Mouse (Mus musculus): ENCODE results near the gene Znhit6. TPM values are rescaled to one million over a fixed set of nuclear protein-coding genes. Genes with fewer than 3 reads are reported as not detected.

Znhit6 gene
- polyA plus RNA-seq, 1 experiment: 11.6 TPM

DNA sequence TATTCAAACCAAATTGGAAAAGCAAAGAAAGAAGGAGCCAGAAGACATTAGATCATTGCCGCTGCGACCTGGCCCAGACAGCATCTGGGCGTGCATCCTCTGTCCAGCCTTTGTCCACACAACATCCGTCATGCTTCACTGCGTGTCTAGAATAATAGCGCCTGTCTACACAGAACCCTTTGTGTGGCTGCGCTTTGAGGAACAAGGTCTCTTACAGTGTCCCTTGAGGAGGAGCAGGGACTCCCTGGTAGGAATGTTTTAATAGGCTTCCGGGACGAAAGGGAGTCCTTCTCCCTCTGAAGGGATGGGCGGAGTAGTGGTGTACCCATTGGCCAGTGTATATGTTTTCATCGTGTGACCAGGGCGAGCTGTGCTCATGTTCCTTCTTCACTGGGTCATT is 47.0 kb downstream of the Znhit6 start:
- Histone ChIP-seq H3K4me3 (ENCODE audit: insufficient read depth, low read depth, low read length) (no peak overlapping the region), H3K27ac (replicated peaks; ENCODE audit: low read depth, low read length) (no peak overlapping the region), H3K4me1 (ENCODE audit: control insufficient read depth, insufficient read depth, insufficient read length, low read length) (peaks cover 4% of the 10 kb centered on the region; the same call in 1 of the 2 replicates)

DNA sequence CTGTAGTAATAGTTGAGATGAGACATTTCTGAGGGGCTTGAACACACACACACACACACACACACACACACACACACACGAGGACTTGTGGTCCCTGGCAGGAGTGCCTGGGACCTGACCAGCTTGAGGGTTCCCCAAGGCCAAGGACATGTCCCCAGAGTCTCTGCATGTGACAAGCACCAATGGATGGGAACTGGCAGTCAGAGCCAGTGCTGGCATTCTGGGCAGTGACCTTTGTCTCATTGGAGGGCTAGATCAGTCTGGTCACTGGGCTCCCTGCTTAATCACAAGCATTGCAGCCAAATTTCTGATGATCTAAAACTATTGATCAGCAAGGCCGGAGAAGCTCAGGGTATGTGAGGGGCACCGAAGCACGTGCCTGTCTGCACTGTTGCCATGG is 48.8 kb downstream of the Znhit6 start:
- H3K4me1 ChIP-seq (ENCODE audit: control insufficient read depth, insufficient read depth, insufficient read length, low read length): peaks cover 4% of the 10 kb centered on the region; the same call in 1 of the 2 replicates
- no peak overlapping the region for H3K4me3 ChIP-seq (ENCODE audit: insufficient read depth, low read depth, low read length)
- no peak overlapping the region for H3K27ac ChIP-seq (replicated peaks; ENCODE audit: low read depth, low read length)

DNA sequence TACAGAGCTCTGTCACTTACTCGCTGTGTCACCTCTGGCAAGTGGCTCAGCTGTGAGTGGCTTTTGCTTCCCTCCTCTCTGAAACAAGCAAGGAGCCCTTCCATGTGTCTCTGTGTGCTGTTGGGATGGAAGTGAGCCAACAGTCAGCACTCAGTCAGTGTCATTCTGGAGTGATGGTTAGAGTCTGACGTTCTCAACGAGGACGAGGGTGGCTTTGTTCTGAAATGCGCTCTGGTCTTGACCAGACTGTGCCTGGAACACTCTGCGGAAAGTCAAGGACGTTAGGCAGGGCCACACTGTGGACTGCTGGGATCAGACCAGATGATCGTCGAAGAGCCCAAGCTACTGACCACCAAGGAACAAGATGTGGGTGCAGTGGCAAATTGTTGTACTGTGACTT is 49.5 kb downstream of the Znhit6 start:
- no peak overlapping the region for H3K27ac ChIP-seq (replicated peaks; ENCODE audit: low read depth, low read length)
- no peak overlapping the region for H3K4me3 ChIP-seq (ENCODE audit: insufficient read depth, low read depth, low read length)
- H3K4me1 ChIP-seq (ENCODE audit: control insufficient read depth, insufficient read depth, insufficient read length, low read length): peaks cover 4% of the 10 kb centered on the region; the same call in 1 of the 2 replicates

DNA sequence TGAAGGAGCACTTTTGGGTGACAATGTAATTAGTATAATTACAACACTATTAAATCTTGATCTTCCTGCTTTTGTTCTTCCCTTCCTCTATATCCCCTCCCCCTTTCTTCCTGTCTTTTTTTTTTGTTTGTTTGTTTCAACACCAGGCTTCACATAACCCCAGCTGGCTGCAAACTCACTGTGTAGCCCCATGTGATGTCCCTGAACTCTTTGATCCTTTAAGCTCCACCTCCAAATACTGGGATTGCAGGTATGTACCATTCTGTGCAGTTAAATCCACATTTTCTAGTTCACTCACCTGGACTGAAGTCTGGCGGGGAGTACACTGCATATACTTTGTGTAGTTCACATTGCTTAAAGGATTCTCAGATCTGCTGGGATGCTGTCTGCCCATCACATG is 50.1 kb downstream of the Znhit6 start:
- H3K27ac ChIP-seq (replicated peaks; ENCODE audit: low read depth, low read length): no peak overlapping the region
- peaks cover 4% of the 10 kb centered on the region; the same call in 1 of the 2 replicates for H3K4me1 ChIP-seq (ENCODE audit: control insufficient read depth, insufficient read depth, insufficient read length, low read length)
- H3K4me3 ChIP-seq (ENCODE audit: insufficient read depth, low read depth, low read length): no peak overlapping the region

DNA sequence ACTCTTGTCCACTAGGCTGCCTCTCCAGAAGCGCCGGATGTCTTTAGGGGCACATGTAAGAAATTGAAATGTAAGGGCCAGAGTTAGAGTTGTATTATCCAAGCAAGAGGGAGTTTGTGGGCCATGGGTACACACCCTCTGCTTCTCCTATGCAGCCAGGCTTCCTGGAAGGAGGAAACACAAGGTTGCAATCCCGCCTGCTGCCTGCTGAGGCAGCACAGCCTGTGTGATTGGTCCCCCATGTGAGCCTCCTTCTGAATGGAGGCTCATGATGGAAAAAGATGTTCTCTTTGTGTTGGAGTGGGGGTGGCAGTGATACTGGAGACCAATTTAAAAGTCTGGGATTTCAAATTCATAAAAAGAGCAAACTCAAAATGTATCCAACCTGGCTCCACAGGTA is 51.8 kb downstream of the Znhit6 start:
- peaks cover 4% of the 10 kb centered on the region; the same call in 1 of the 2 replicates for H3K4me1 ChIP-seq (ENCODE audit: control insufficient read depth, insufficient read depth, insufficient read length, low read length)
- H3K27ac ChIP-seq (replicated peaks; ENCODE audit: low read depth, low read length): no peak overlapping the region
- H3K4me3 ChIP-seq (ENCODE audit: insufficient read depth, low read depth, low read length): no peak overlapping the region

DNA sequence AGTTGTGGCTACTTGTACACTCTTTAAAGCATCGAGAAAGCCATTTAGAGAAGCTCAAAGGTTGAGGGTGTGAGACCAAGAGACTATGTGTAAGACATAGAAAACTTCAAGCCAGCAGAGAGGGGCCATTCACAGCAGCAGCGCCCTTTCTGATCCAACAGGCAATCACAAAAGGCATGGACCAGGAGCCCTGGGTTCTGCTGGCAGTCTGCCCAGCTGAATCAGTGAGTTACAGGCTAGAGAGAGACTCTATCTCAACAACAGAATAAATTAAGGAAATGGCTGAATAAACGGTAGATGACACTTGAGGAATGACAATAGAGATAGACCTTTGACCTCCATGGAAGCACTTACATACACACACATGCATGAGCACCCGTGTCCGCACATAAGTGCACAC is 52.6 kb downstream of the Znhit6 start:
- H3K4me1 ChIP-seq (ENCODE audit: control insufficient read depth, insufficient read depth, insufficient read length, low read length): peaks cover 4% of the 10 kb centered on the region; the same call in 1 of the 2 replicates
- H3K27ac ChIP-seq (replicated peaks; ENCODE audit: low read depth, low read length): no peak overlapping the region
- H3K4me3 ChIP-seq (ENCODE audit: insufficient read depth, low read depth, low read length): no peak overlapping the region

DNA sequence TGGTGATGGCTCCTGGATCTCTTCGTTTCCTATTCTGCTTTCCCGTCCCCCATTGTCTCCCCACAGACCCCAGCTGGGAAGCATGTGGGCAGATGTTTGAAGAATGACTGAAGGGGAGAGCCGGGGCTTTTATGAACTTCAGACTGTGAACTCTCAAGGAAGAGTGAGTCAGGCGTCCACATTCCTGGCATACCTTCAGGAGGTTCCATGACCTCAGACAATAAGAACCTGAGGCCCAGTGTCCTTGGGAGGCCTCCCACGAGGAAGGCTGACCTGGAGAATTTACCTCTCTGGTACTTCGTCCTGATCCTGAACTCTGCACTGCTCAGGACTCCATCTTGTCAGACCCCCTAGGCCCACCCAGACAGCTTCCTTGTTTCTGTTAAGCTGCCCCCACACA is 56.9 kb downstream of the Znhit6 start:
- H3K4me1 ChIP-seq (ENCODE audit: control insufficient read depth, insufficient read depth, insufficient read length, low read length): no peaks in the 10 kb centered on the region

DNA sequence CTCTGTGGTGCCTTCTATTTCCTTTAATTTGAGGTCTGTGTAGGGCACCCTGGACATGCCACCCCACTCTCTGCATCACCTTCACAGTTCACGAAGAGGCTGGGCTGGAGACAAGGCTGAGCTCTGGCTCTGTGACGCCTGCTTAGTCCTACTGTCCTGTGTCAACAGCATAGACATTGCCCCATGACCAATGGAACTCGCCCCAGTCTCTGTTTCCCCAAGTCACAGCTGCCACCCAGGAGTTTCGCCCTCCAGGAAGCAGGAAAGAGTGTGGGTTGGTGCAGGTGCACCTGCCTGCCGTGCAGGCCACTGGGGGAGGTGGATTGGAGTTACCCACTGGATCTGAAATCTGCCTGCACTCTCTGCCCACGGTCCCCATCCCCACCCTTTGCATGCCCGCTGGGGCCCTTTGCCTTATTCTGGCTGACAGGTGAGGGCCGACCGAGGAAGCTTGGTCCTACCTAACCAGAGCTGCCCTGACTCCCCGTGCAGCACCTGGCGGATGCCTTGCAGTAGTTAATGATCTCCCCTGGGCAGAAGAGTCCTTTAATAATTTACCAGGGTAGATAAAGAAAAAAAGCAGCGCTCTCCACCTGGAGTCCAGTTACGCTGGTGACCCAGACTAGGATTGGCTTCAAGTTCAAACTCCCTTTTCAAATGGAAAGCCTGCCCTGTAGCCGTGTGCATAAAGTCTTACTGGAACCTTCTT is 58.2 kb downstream of the Znhit6 start:
- no peak overlapping the region for H3K27ac ChIP-seq (replicated peaks; ENCODE audit: low read depth, low read length)
- H3K4me3 ChIP-seq (ENCODE audit: insufficient read depth, low read depth, low read length): no peak overlapping the region

More for the DNA sequence above, 56.9 kb downstream of the Znhit6 start:
- Histone ChIP-seq H3K4me3 (ENCODE audit: insufficient read depth, low read depth, low read length) (no peak overlapping the region), H3K27ac (replicated peaks; ENCODE audit: low read depth, low read length) (no peak overlapping the region)

DNA sequence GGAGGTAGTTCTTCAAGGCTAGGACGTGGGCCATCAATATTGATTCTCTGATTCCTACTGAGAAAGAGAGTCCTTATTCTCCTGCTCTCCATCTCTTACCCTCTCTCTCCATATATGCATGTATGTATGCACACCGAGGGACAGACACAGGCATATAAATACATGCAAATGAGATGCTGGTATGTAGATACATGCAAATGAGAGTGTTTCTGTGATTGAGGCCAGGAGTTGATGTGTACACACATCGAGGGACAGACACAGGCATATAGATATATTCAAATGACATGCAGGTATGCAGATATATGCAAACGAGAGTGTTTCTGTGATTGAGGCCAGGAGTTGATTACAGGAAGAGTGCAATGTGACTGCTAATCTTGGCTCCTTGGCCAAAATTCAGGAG is 64.2 kb downstream of the Znhit6 start:
- Histone ChIP-seq H3K27ac (replicated peaks; ENCODE audit: low read depth, low read length) (no peak overlapping the region), H3K4me1 (ENCODE audit: control insufficient read depth, insufficient read depth, insufficient read length, low read length) (peaks cover 12% of the 10 kb centered on the region), H3K4me3 (ENCODE audit: insufficient read depth, low read depth, low read length) (no peak overlapping the region)

More for the DNA sequence above, 58.2 kb downstream of the Znhit6 start:
- H3K4me1 ChIP-seq (ENCODE audit: control insufficient read depth, insufficient read depth, insufficient read length, low read length): peaks cover 2% of the 10 kb centered on the region; the same call in 1 of the 2 replicates

DNA sequence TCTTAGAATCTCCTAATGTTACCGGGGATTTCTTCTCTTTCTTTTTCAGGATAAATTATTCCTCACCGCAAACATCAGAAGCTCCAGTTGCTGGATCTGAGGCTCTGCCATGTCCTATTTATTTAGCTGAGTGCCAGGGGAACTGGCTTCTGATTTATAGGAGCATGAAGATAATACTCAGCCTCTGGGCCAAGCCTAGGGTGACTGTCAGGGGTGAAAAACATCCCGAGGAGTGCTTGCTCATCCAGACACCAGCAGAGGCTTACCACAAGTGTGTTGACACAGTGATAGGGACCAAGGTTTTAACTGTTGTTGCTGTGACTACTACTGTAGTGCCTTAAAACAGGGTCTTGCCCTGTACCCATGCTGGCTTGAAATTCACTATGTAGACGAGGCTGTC is 64.6 kb downstream of the Znhit6 start:
- Histone ChIP-seq H3K4me3 (ENCODE audit: insufficient read depth, low read depth, low read length) (no peak overlapping the region), H3K4me1 (ENCODE audit: control insufficient read depth, insufficient read depth, insufficient read length, low read length) (peaks cover 12% of the 10 kb centered on the region), H3K27ac (replicated peaks; ENCODE audit: low read depth, low read length) (no peak overlapping the region)

DNA sequence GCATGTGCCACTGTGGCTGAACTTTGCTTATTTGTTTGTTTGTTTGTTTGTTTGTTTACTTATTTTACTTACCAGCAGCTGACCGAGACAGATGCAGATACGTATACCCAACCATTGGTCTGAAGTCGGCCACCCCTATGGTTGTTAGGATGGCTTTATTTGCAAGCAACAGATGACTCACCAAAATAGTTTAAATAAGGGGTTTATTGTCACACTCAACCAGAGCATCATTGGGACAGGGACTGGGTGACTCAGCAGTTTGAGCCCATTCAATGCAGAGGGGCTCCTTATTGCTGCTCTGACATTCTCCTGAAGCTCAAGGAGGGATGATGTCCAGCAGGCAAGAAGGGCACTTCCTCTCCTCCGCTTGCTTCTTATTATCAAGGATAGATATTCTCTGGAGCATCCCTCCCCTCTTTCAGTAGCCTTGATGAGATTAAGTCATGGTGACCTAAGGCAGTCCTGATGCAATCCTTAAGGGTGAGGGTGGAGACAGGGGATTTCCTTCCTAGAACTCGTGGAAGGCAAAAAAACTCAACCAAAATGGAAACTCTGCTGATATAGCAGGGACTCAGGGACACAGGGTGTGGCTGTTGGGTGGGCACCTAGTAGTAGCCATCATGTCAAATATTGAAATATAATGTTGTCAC is 65.2 kb downstream of the Znhit6 start:
- H3K4me3 ChIP-seq (ENCODE audit: insufficient read depth, low read depth, low read length): no peak overlapping the region
- H3K4me1 ChIP-seq (ENCODE audit: control insufficient read depth, insufficient read depth, insufficient read length, low read length): peaks cover 12% of the 10 kb centered on the region
- no peak overlapping the region for H3K27ac ChIP-seq (replicated peaks; ENCODE audit: low read depth, low read length)

DNA sequence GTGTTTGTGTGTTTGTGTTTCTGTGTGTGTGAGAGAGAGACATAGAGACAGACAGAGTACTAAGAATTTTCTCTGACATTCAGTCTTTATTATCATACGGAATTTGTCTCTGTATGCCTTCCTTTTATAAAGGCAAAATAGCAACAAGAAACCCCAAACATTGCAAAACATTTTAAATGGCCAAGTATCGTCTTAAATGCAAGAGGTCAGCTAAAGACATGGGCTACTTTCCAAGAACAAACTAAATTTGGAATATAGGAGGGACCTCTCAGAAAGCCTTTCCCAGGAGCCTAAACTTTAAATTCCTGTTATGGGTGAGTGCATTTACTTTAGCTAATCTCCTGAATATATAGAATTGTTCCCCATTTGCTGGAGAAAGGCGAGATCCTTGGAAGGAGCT is 65.9 kb downstream of the Znhit6 start:
- H3K4me1 ChIP-seq (ENCODE audit: control insufficient read depth, insufficient read depth, insufficient read length, low read length): peaks cover 12% of the 10 kb centered on the region
- H3K27ac ChIP-seq (replicated peaks; ENCODE audit: low read depth, low read length): peak overlapping the region; percentile 62
- no peak overlapping the region for H3K4me3 ChIP-seq (ENCODE audit: insufficient read depth, low read depth, low read length)

DNA sequence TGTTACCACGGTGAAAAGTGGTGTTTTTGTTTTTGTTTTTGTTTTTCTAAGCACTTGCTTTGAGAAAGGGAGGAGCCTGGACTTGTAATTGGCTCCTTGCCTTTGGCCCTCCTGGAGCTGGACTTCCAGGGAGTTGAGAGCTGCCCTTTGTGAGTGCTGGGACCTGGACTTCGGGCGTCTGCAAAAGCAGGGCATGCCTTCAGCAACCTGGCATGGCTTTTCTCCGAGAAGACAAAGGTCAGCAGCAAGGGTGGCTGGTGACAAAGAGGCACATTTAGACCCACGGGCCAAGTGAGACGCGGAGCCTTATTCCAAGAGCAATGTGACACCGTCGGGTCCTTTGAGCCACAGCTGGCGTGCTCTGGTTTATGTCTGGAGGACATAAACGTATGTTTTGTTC is 66.9 kb downstream of the Znhit6 start:
- H3K4me3 ChIP-seq (ENCODE audit: insufficient read depth, low read depth, low read length): no peak overlapping the region
- H3K27ac ChIP-seq (replicated peaks; ENCODE audit: low read depth, low read length): peak overlapping the region; percentile 62
- peaks cover 15% of the 10 kb centered on the region for H3K4me1 ChIP-seq (ENCODE audit: control insufficient read depth, insufficient read depth, insufficient read length, low read length)

DNA sequence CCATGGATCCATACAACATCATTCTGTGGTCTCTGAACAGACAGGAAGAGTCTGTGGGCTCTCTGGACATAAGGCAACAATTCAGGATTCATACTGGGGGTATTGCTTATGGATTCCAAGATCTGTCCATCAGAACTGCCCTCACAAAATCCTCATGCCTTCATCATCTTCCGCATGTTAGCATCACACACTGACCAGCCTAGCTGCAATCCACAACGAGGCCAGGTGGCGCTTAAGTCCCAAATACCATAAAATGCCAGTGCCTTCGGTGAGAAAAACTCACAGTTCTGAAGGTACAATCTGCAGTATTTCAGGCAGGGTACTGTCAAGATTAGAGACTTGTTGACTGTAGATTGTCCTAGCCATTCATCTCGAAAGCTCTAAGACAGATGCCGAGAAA is 69.5 kb downstream of the Znhit6 start:
- no peak overlapping the region for H3K27ac ChIP-seq (replicated peaks; ENCODE audit: low read depth, low read length)
- H3K4me1 ChIP-seq (ENCODE audit: control insufficient read depth, insufficient read depth, insufficient read length, low read length): peaks cover 15% of the 10 kb centered on the region
- no peak overlapping the region for H3K4me3 ChIP-seq (ENCODE audit: insufficient read depth, low read depth, low read length)

DNA sequence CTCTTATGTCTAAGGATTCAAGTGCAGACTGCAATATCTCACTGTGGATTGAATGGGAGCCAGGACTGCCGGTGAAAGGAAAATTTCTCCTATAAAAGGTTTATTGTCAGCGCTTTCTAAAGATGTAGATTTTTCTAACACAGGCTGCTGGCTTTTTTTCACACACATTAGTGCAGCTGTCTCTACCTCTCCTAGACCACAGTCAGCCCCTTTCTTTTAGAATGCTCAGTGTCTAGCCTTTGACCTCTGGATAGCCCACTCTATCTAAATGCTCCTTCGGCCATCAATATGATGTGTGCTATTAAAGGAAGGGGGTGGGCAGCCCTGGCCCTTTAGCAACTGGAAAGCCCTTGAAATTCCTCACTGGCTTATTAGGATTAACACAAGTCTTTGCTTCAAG is 70.0 kb downstream of the Znhit6 start:
- Histone ChIP-seq H3K4me3 (ENCODE audit: insufficient read depth, low read depth, low read length) (no peak overlapping the region), H3K4me1 (ENCODE audit: control insufficient read depth, insufficient read depth, insufficient read length, low read length) (peaks cover 14% of the 10 kb centered on the region), H3K27ac (replicated peaks; ENCODE audit: low read depth, low read length) (no peak overlapping the region)

DNA sequence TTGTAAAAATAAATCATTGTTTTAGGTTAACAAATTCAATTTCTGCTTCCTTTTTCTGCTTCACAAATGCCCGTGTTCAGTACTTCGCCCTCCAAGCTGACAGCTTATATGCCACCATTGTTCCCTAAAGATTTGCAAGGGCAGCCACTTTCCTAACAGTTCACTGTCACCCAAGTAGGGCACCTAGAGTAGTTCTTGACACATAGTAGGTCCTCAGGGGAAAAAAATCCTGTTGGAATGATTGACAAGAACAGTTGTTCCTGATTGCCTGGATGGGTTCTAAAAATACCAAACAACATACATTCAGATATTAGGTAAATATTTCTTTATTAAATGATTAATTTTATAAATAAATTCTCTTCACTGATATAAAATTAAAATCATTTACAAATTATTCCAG is 70.7 kb downstream of the Znhit6 start:
- H3K27ac ChIP-seq (replicated peaks; ENCODE audit: low read depth, low read length): no peak overlapping the region
- H3K4me1 ChIP-seq (ENCODE audit: control insufficient read depth, insufficient read depth, insufficient read length, low read length): peaks cover 10% of the 10 kb centered on the region

More for the DNA sequence above, 70.7 kb downstream of the Znhit6 start:
- no peak overlapping the region for H3K4me3 ChIP-seq (ENCODE audit: insufficient read depth, low read depth, low read length)
